Mouse (Mus musculus) urinary bladder, postnatal 36 days (tissue): Measurements from ENCODE around the gene Pdzd7.

Experiments used
- DNase-seq, 2 experiments: peaks; one replicate each; pipeline ENCODE4 v3.0.0; 2022; ENCODE audit warnings: low spot score in 2 of 2, mixed read lengths in 1 of 2

Pdzd7 gene

GRCm38 (mm10) chr19:45045651-45046050 lies at the start of gene Pdzd7:
Pdzd7 (minus strand) TSS chr19:45045717.
- no peak for DNase-seq

GRCm38 (mm10) chr19:45081841-45082550 lies 36.5 kb upstream of the Pdzd7 start:
- peak; percentile 43 to 54 for DNase-seq

DNA sequence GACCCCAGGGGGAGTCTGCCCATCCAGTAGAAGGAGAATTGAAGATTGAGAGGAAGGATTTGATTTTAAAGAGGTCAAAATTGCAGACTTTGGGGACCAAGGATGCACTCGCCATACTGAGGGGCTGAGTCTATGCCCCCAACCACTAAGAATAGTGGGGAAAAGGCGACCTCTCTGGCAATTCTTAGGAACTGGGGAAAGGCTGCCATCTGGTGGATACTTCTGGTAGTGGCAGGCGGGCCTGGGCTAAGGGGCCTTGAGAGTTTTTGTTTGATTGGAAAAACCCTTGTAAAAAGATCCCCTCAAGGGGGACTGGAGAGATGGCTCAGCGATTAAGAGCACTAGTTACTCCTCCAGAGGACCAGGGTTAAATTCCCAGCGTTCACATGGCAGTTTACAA lies 35.8 kb upstream of the Pdzd7 start:
- peak; percentile 53 to 56 for DNase-seq

GRCm38 (mm10) chr19:45080711-45081110 lies 35.2 kb upstream of the Pdzd7 start:
- DNase-seq: no peak

DNA sequence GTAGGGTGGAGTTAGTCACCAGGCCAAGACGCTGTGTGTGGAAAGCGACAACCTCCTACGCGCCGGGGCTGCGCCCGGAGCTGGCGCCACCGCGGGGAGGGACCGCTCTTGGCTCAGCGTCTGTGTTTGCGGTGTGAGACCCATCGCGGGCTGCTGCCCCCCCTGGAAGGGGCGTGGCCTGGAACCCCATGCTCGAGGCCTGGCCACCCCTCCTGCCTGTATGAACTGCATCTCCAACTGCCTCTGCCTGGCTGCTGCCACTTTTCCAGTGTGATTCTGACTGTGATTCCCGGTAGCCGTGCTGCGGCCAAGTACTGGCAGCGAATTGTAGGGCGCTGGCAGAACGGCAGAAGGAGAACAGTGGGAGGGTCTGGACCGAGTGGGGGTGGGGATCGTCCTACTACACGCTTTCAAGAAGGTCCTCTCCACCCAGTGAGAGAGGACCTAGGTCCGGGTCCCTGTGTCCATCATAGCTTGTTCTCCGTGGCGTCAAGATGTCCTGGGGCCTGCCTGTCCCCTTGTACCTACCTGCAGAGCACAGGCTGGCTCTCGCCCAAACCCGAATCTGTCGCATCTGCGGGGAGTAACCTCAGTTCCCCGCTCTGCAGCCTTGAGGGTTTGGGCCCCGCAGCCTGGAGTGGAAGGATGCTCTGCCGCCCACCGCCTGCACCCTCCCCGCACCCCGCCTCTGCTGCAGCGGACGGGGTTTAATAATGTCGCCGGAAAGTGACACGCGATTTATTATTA lies 34.4 kb upstream of the Pdzd7 start:
- peak; percentile 72 to 84 for DNase-seq

DNA sequence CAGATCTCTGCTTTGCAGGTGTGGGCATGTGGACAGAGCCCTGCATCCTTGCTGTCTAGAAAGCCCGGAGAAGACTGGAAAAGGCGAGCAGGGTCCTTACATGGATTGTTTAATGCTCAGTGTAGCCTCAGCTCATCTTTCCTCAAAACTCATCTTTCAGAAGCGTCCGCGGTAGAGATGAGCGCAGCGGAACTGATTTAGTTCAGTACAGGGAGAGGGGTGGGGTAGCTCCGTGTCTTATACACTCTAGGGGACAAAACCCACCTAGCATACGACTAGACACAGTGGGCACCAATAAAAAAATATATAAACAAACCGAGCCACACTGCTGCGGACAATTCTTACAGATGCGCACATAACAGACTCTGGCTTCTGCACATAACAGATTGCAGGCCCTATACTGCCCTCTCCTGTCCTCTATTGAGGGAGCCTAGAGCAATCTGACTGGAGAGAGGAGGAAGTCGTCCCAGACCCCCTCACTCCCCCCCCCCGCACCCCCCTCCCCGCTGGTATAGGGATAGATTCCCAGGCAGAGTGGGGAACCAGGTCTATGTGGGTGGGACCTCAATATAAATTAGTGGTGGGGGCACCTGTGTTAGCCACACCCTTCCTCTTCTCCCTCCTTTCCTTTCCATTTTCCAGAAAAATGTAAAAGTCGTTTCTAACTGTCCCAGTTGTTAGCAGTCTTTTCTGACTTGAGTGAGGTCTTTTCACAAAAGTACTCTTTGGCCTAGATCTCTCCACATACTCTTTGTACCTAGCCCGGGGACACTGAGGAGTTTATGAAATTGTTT lies 33.7 kb upstream of the Pdzd7 start:
- no peak for DNase-seq

DNA sequence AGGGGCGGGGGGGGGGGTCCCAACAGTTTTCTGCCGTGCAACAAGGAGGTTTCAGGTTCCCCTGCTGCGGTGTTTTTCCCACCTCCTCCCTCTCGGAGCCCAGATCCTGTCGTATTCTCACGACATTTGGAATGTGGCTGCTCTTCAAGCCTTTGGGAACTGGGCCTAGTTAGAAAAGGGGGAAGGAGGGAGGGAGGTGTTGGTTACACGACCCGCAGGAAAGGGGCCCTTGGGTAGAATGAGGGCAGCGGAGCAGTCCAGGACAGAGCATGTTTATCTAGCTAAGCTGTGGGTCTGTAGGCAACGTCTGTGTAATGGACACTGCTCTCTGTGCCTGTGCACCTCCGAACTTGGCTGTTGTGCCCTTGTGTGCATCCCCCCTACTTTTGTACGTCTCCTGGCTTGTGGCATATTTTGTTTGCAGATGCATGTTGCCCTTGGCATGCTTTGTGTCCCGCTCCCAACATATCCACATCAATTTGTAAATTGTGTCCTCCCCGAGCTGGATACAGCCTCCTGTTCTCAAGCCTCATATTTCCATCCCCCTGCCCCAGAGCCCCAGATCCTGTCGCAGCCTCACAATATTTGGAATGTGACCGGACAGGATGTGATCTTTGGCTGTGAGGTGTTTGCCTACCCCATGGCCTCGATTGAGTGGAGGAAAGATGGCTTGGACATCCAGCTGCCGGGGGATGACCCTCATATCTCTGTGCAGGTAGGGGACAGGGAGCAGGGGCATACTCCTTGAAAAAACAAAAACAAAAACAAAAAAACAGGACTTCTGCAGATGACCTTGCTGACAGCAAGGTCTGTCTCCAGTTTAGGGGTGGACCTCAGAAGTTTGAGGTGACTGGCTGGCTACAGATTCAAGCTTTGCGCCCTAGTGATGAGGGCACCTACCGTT lies 32.5 kb upstream of the Pdzd7 start:
- no peak for DNase-seq

DNA sequence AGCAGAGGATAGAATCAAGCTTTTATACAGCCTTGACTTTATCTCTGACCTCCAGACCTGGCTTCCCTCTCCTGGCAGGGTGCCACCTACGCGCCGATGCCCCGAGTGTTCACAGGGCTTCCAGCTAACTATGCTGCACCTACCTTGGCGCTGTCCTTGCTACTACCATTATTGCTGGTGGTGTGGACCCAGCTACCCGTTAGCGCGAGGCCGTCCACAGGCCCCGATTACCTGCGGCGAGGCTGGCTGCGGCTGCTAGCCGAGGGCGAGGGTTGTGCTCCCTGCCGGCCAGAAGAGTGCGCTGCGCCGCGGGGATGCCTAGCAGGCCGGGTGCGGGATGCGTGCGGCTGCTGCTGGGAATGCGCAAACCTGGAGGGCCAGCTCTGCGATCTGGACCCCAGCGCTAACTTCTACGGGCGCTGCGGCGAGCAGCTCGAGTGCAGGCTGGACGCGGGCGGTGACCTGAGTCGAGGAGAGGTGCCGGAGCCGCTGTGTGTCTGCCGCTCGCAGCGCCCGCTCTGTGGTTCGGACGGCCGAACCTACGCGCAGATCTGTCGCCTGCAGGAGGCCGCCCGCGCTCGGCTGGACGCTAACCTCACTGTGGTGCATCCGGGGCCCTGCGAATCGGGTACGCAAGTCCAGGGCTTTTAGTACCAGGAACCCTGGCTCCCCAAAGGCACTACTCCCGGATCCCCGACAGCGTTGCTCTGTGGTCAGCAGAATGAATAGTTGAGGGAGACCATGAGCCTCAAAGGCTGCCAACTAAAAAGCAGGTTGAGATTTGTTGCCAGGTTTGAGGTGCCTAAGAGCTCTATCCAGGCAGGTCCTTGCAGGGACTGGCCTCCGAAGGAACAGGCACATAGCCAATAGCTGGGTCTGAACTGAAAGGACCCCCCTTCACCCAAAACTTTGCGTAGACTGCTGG lies 31.3 kb upstream of the Pdzd7 start:
- DNase-seq: peak; percentile 58 to 64

DNA sequence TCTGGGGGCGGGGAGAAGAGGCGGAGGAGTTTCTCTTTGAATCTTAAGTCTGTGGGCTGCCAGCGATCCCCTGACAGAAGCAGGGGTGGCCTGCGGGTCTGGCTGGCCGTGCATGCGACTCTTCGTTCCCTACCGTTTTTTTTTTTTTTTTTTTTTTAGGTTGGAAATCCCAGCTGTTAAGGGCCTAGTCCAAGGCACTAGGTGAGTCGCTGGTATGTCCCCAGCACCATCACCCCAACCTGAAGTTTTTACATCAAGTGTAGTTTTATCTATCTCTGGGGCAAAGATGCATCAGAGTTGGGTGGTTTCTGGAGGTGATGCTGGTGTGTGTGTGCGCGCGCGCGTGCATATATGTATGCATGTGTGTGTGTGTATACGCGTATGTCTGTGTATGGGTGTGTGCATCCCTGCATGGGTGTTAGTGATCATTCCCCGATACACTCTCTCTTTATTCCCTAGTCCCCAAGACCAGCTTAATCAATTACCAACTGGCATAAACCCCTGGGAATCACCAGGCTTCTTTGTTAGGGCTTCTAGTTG lies 30.6 kb upstream of the Pdzd7 start:
- no peak for DNase-seq

- DNase-seq: no peak
Measured at GRCm38 (mm10) chr19:45075323-45076035, 30.0 kb upstream of the Pdzd7 start.

- DNase-seq: peak; percentile 93
Measured at GRCm38 (mm10) chr19:45074580-45075322, 29.2 kb upstream of the Pdzd7 start, which contains the start of gene Kazald1. Kazald1 (plus strand) TSS chr19:45075241.

DNA sequence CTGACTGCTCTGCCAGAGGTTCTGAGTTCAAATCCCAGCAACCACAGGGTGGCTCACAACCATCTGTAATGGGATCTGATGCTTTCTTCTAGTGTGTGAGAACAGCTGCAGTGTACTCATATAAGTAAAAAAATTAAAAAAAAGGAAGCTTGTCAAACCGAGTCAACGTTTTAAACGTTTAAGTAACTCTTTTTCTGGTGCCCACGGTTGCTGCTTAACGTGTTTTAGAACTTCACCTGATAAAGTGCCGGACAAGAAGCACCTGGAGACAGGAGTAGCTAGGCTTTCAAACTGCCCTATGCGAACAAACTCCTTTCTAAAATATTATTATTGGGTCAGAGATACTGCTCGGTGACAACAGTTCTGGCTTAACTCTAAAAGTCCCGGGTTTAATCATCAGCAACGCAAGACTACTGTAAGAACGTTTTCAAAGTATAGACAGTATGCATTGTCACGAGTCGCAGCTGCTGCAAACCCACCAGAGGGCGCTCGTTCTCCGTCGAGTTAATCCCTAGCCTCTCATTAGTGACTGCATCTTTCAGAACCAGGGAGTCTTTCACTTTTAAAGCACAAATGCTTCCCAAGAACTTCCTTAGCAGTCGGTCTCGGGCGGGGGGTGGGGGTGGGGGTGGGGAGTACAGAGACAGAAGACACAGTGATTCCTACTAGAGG lies 28.5 kb upstream of the Pdzd7 start:
- DNase-seq: peak; percentile 63 to 80

- DNase-seq: no peak
Measured at GRCm38 (mm10) chr19:45067758-45068510, 22.4 kb upstream of the Pdzd7 start.

DNA sequence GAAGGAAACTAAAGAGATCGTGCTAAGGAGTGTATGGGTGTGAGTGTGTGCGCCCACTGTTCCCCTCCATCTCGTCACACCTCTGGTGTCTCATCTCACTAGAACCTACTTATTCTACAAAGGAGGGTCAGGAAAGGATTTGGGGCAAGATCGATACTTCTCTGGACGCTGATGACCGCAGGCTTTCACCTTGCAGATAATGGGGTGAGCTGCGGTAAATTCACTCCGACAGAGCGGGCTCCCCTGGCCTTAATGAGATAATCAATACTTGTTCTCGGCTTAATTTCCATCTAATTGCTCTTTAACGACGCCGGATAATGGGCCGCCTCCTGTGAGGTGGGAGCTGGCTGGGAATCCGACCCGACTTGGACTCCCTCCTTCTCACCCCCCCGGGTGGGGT lies 21.7 kb upstream of the Pdzd7 start:
- DNase-seq: no peak

DNA sequence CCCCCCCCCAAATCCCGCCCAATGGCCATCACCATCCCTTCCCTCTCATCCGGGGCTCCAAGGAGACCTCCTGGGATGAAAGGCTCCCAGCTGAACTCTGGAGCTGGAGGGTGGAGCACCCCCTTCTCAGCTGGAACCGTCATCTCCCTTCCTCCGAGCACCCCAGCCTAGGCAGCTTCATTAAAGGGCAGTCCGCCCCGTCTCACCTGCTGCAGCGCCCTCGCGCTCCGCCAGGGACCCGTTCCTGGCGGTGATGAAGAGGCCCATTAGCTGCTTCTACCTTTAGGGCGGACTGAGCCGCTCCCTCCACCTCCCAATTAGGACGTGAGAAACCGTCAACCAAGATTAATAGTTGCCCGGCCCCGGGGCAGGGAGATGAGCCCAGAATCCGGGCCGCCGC lies 19.7 kb upstream of the Pdzd7 start:
- DNase-seq: no peak

DNA sequence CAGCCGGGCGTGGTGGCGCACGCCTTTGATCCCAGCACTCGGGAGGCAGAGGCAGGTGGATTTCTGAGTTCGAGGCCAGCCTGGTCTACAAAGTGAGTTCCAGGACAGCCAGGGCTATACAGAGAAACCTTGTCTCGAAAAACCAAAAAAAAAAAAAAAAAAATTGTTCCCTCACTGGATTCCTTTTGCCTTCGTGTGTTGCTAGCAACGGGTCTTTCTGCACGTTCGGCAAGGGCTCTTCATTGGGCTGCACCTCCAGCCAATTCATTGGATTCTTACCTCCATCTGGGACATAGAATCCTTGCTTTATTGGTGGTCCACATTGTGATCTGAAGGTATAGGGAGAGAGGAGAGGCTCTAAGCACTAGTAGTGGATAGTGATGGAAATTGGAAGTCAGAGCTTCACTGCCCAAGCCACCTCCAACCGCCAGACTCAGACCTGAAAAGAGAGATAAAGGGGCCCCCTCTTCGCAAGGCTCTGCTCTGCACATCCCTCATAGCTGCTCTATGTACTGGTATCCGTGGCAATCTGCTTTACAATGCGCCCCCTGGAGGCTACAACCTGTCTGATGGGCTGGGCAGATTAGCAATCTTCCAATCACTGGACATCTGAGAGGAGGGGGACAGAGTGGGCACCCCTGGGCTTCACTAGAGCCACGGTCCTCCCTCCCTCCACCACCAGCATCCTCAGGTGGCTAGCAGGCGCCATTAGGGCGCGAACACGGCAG lies 18.2 kb upstream of the Pdzd7 start:
- peak in 1 of 2 experiments; percentile 52 for DNase-seq

DNA sequence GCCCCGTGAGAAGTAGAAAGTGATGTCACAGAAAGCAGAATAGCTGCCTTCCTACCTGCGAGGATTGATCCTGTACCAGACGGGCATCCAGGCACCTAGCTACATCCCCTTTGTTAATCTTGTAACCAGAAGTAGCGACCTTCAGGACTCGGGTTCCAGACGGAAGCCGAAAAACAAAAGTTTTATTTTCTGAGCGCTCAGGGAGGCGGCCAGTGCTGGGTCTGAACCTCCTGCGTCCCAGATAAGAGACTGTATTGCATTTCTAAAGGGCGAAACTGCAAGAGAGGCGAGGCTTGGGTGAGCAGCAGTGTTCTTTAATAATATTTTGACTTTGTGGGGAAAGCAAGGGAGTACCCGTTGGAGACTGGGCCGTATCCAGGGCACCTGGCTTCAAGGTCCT lies 13.3 kb upstream of the Pdzd7 start:
- no peak for DNase-seq
